Mouse (Mus musculus) testis, adult 2 months (tissue): Measurements from ENCODE around the gene Gpx5.

ENCODE experiments used
- CTCF ChIP-seq: fragments of 200-500 bp; IDR thresholded peaks from 2 replicates; pipeline ENCODE4 v1.5.1; 2012; ENCODE audit warnings: low read depth, mild to moderate bottlenecking, inconsistent platforms, low read length, moderate library complexity; ENCODE audit not compliant: control insufficient read depth, insufficient read depth, insufficient replicate concordance
- POLR2A ChIP-seq: fragments of 200-500 bp; IDR thresholded peaks from 2 replicates; pipeline ENCODE4 v1.6.1; 2012; ENCODE audit warnings: low read depth, mild to moderate bottlenecking, inconsistent platforms, low read length, moderate library complexity; ENCODE audit not compliant: control insufficient read depth

DNA sequence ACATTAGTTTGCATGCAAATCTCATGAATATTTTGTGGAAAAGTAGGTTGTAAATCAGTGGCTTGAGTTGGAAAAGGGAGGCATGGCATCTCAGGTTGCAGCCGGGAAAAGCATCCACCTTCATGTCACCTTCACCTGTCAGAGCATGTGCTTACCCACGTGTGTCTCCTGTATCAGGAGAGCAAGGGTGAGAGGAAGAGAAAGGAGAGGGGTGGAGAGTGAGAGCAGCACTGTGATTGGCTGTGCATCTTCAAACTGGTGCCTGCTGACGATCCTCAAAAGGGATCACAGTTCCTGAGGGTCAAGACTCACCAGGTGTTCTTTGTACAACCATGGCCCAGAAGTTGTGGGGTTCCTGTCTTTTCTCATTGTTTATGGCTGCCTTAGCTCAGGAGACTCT lies 19.4 kb upstream of the Gpx5 start, which contains the start of gene Gpx6:
- TF ChIP-seq POLR2A (no peak), CTCF (no peak)
